Mouse (Mus musculus): ENCODE measurements around the gene Vopp1. TPM values are rescaled to one million over a fixed set of nuclear protein-coding genes. Genes with fewer than 3 reads are reported as not detected.

Vopp1 gene
- polyA plus RNA-seq (2017; shearing (Covaris generic)), result 10 to 100 TPM; 17.0 to 20.3 TPM

GRCm38 (mm10) chr6:57824422-57825258, at the start of gene Vopp1:
TSS of gene Vopp1 (minus strand) at chr6:57825159.

DNA sequence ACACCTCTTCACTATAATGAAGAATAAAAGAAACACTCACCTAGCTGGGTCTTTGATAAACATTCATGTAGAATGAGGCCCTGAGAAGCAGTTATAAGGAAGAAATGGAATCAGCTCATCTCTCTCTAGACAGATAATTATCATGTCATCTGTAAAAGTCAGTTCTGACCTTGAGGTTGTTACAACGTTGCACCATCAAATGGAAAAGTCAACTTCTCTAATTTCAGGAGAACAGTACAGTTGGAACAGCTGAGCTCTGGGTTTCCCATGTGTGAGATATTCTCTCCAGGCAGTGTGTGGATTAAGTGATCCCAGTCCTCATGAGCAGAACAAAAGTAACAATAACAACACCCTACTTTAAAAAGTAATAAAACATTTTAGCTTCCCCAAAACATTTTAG, 25.3 kb upstream of the Vopp1 start, which contains the start of gene Vmn1r21:
Gene Vmn1r21, minus strand, starts transcription at position 58 of the 400 bp plus-strand sequence.

GRCm38 (mm10) chr6:57702376-57702742, 122.6 kb downstream of the Vopp1 start, which contains the start of gene Lancl2:
TSS of gene Lancl2 (plus strand) at chr6:57702540.

GRCm38 (mm10) chr6:57691467-57692261, 133.3 kb downstream of the Vopp1 start, which contains the start of gene Pyurf:
TSS of gene Pyurf (minus strand) at chr6:57692078.

Other genes with a start within 250 kb of the Vopp1 start
- gene Herc6, start 244.2 kb downstream of the Vopp1 start, polyA plus RNA-seq (2017; shearing (Covaris generic)), result 10 to 100 TPM; 21.4 to 25.6 TPM
- gene Pyurf, start 133.1 kb downstream of the Vopp1 start, polyA plus RNA-seq (2017; shearing (Covaris generic)), result 1 to 10 TPM; 4.8 to 6.5 TPM
- gene Lancl2, start 122.6 kb downstream of the Vopp1 start, polyA plus RNA-seq (2017; shearing (Covaris generic)), result 10 to 100 TPM in 1 of 2 experiments, 1 to 10 TPM in 1; 9.4 to 10.8 TPM
- not detected for gene Vmn1r21, start 25.2 kb upstream of the Vopp1 start, polyA plus RNA-seq (2017; shearing (Covaris generic))
- under 1 TPM in 1 of 2 experiments, not detected in 1; 0.11 TPM for gene Vmn1r22, start 82.9 kb upstream of the Vopp1 start, polyA plus RNA-seq (2017; shearing (Covaris generic))
- gene Vmn1r23, start 101.7 kb upstream of the Vopp1 start, polyA plus RNA-seq (2017; shearing (Covaris generic)), result not detected
- gene Vmn1r24, start 136.3 kb upstream of the Vopp1 start, polyA plus RNA-seq (2017; shearing (Covaris generic)), result not detected
- under 1 TPM in 1 of 2 experiments, not detected in 1; 0.42 TPM for gene Vmn1r25, start 155.7 kb upstream of the Vopp1 start, polyA plus RNA-seq (2017; shearing (Covaris generic))
- not detected for gene Vmn1r26, start 190.0 kb upstream of the Vopp1 start, polyA plus RNA-seq (2017; shearing (Covaris generic))